Mouse (Mus musculus): ENCODE measurements around the gene Ms4a6c.
"Not testable (repeated sequence)": the region's sequence is repeated elsewhere in the genome, so short reads cannot be mapped to it uniquely, and the experiment has no call there.

GRCm38 (mm10) chr19:11464795-11465194, 4.4 kb upstream of the Ms4a6c start:
- not testable (repeated sequence) for TF ChIP-seq CTCF (IDR thresholded peaks at IDR 0.05; ENCODE audit: insufficient read depth, low read length); POLR2A (IDR thresholded peaks at IDR 0.05; ENCODE audit: borderline replicate concordance, extremely low read depth, low read depth, low read length)

Data from lung, adult 2 months (tissue).